Mouse (Mus musculus): ENCODE data around the gene Ebf1. TPM values are rescaled to one million over a fixed set of nuclear protein-coding genes. Genes with fewer than 3 reads are reported as not detected.

Ebf1 gene
- polyA plus RNA-seq, 1 experiment from 2014 or later, result 0.41 TPM

DNA sequence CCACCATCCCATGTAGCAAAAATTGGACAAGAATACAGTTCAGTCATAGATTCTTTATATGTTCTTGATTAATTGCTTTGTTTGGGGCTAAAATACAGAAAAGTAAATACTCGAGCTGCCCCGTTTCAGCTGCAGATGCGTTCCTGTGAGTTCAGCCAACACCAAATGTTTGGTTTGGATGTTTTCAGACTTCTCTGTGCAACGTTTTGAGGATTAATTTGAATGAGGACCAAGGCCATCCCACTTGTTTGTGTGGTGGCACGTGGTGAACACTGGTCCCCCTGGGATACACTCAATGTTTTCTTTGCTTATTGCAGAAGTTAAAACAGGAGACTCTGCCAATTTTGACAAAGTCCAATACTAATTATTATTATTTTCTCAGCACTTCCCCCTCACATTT, 289.3 kb downstream of the Ebf1 start:
- Histone ChIP-seq H3K36me3 (no peaks in the 10 kb centered on the region), H3K9ac (no peak overlapping the region), H3K4me1 (no peaks in the 10 kb centered on the region), H3K4me3 (no peak overlapping the region), H3K27ac (no peak overlapping the region), H3K9me3 (replicated peaks) (no peaks in the 10 kb centered on the region), H3K27me3 (replicated peaks) (no peaks in the 10 kb centered on the region), H3K4me2 (no peak overlapping the region)
- WGBS (ENCODE audit: insufficient replicate concordance), result 56% methylated on average over 5 of the region's 5 CpGs
- no peak for ATAC-seq

DNA sequence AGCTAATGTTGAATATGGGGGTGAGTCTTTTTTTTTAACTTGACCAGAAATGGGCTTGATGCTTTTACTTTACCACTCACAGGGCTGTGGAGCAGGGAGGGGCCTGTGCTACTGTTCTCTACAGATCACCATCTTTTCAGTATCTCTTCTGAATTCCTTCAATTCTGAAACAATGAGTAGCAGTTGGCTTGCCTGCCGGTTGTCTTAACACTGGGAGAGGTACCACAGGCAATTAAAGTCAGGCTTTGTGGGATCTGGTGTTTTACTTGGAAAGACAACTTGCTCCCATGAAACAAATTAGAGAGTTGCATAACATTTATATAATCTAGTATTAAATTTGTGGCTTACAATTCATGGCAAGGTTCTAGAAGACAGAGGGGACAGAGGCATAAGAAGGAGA, 294.6 kb downstream of the Ebf1 start:
- ATAC-seq, result no peak
- H3K9me3 ChIP-seq (replicated peaks), result no peaks in the 10 kb centered on the region
- H3K27me3 ChIP-seq (replicated peaks), result no peaks in the 10 kb centered on the region
- no peak overlapping the region for H3K4me3 ChIP-seq
- H3K36me3 ChIP-seq, result no peaks in the 10 kb centered on the region
- WGBS (ENCODE audit: insufficient replicate concordance), result 41% methylated on average over 1 of the region's 1 CpGs
- no peak overlapping the region for H3K9ac ChIP-seq
- H3K27ac ChIP-seq, result no peak overlapping the region
- no peaks in the 10 kb centered on the region for H3K4me1 ChIP-seq
- H3K4me2 ChIP-seq, result no peak overlapping the region

DNA sequence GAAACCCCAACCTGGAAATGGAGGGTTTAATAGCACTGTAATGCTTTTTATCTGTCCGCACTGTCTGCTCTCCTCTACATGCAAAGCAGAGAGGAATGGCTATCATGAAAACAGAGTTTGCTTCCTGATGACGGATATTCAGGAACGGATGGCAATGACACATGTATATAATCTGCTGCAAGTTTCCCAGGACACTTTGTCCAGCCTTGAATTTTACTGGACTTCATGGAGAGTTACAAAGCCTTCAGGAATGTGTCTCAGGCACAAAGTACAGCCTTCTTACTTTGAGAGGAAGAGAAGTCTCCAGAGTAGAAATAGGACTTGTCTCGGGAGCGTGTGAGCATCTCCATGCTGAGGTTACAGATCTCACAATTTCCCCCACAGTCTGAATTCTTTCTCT, 296.7 kb downstream of the Ebf1 start:
- no peak for ATAC-seq
- no peak overlapping the region for H3K4me3 ChIP-seq
- H3K27me3 ChIP-seq (replicated peaks), result no peaks in the 10 kb centered on the region
- no peak overlapping the region for H3K27ac ChIP-seq
- no peak overlapping the region for H3K9ac ChIP-seq
- no peaks in the 10 kb centered on the region for H3K36me3 ChIP-seq
- no peak overlapping the region for H3K4me2 ChIP-seq
- WGBS (ENCODE audit: insufficient replicate concordance), result 68% methylated on average over 5 of the region's 5 CpGs
- no peaks in the 10 kb centered on the region for H3K9me3 ChIP-seq (replicated peaks)
- no peaks in the 10 kb centered on the region for H3K4me1 ChIP-seq

DNA sequence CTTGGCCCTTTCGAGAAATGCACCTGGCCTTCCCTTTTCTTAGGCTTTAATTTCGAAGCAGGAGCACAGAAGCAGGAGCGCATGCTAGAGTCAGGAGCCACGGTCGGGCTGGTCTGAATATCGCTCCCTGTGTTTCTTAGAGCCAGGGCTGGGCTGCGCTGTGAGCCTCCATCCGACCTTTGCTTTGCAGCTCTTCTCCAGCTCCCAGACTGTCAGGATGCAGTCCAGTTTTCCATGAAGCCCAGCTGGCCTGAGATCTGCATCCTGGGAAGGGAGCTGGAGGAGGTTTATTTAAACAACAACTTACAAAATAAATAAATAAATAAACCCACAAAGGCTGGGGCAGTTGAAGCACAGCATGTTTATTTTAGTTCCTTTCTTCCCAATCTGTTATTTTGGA, 299.9 kb downstream of the Ebf1 start:
- no peaks in the 10 kb centered on the region for H3K9me3 ChIP-seq (replicated peaks)
- H3K4me3 ChIP-seq, result no peak overlapping the region
- no peaks in the 10 kb centered on the region for H3K36me3 ChIP-seq
- no peak overlapping the region for H3K27ac ChIP-seq
- 64% methylated on average over 8 of the region's 8 CpGs for WGBS (ENCODE audit: insufficient replicate concordance)
- no peak overlapping the region for H3K9ac ChIP-seq
- ATAC-seq, result no peak
- no peaks in the 10 kb centered on the region for H3K4me1 ChIP-seq
- no peak overlapping the region for H3K4me2 ChIP-seq
- H3K27me3 ChIP-seq (replicated peaks), result no peaks in the 10 kb centered on the region

DNA sequence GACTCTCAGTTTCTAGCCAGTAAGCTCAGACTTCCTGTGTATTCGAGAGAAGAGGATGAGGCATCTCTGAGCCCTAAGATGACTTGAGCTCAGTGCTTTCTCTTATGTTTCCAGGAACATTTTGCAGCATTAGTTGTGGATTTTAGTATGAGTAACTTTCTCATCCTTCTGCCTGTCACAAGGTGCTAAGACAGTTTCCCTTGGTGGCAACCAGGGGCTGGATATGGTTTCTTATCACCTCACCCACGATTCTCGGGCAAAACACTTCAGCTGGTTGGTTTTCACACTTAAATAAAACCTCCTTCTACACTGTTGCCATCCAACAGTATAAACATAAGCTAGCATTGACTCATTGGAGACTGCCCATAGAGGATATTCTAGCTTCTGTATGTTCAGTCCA, 306.0 kb downstream of the Ebf1 start:
- Histone ChIP-seq H3K9ac (no peak overlapping the region), H3K27ac (no peak overlapping the region), H3K4me1 (no peaks in the 10 kb centered on the region), H3K4me3 (no peak overlapping the region), H3K27me3 (replicated peaks) (no peaks in the 10 kb centered on the region), H3K4me2 (no peak overlapping the region), H3K36me3 (no peaks in the 10 kb centered on the region), H3K9me3 (replicated peaks) (no peaks in the 10 kb centered on the region)
- WGBS (ENCODE audit: insufficient replicate concordance), result 45% methylated on average over 3 of the region's 3 CpGs
- ATAC-seq, result no peak

DNA sequence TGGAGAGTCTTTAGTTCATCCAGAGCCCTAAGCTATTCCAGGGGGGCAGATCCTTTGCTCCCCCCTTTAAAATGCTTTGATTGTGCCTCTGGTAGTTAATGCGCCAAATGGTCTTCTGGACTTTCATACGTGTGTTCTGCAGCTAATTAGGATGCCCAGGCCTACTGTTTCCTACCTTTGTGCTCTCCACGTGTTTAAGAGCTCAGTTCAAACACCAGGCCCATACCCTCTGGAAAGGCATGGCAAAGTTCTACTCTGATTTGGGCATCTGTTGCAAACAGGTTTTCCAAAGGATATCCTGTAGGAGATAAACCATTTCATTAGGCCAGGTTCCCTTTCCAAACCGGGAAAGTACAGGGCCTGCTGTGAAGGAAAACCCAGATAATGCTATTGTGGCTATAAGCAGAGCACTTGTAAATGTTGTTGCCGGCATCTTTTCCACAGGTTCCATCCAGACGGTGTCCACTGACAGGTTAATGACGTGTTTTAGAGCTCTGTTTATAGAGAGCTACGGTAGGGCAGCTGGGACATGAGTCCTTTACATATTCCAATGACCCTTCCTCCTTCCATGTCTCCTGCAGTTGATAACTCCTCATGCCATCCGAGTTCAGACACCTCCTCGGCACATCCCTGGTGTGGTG, 306.9 kb downstream of the Ebf1 start:
- no peak overlapping the region for H3K9ac ChIP-seq
- no peak for ATAC-seq

DNA sequence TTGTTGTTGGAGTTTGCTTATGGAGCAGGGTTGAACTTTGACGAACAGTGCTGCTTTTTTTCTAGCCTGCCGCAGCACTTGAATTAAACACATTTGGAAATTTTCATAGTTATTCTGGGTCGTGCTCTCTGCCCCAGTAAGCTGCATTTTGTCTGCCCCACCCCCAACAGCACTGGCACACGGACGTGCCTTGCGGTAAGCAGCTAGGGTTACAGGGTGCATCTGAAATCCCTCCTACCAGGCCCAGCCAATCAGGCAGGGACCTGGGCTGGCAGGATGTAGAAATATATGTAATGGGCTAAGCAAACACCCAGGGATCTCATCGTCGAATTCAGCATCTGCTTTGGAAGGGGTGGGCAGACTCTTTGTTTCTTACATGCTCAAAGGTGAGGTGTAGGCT, 307.8 kb downstream of the Ebf1 start:
- Histone ChIP-seq H3K9me3 (replicated peaks) (no peaks in the 10 kb centered on the region), H3K36me3 (no peaks in the 10 kb centered on the region), H3K4me1 (no peaks in the 10 kb centered on the region), H3K4me3 (no peak overlapping the region), H3K9ac (no peak overlapping the region), H3K4me2 (no peak overlapping the region), H3K27ac (no peak overlapping the region), H3K27me3 (replicated peaks) (no peaks in the 10 kb centered on the region)
- WGBS (ENCODE audit: insufficient replicate concordance), result 46% methylated on average over 8 of the region's 8 CpGs
- no peak for ATAC-seq

More for the DNA sequence above, 306.9 kb downstream of the Ebf1 start:
- no peaks in the 10 kb centered on the region for H3K9me3 ChIP-seq (replicated peaks)
- no peak overlapping the region for H3K27ac ChIP-seq
- H3K36me3 ChIP-seq, result no peaks in the 10 kb centered on the region
- H3K4me2 ChIP-seq, result no peak overlapping the region
- H3K4me3 ChIP-seq, result no peak overlapping the region
- H3K27me3 ChIP-seq (replicated peaks), result no peaks in the 10 kb centered on the region
- no peaks in the 10 kb centered on the region for H3K4me1 ChIP-seq
- 61% methylated on average over 10 of the region's 10 CpGs for WGBS (ENCODE audit: insufficient replicate concordance)

DNA sequence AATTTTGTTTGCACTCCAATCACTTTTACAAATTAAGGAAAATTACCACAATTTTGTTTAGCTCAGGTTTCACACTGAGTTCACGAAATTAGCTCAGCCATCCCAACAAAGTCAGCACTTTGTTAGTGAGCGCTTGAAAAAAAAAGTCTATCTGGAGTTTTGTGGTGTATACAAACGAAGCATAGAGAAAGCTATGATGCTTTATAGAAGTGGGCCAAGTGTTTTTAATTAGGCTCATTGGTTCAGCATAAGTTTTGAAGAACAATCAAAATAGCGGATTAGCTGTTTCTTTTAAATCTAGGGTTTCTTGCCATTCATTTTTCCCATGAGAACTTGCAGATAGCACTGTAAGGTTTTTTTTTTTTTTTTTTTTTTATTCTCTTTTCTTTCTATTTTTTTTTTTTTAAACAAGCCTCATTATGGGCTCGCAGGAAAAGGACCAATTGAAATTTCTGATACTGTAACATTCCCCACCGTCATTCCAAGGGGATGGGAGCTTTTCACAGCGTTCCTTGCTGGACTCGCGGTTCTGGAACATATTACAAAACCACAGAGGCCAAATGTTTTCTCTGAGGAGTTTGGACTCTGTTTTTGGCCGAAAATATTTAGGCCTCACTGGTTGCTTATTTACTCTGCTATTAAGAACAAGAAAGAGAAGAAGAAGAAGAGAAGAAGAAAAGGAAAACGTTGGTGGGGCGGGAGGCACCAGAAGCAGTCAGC, 308.8 kb downstream of the Ebf1 start:
- H3K27me3 ChIP-seq (replicated peaks), result no peaks in the 10 kb centered on the region
- no peak for ATAC-seq
- no peak overlapping the region for H3K27ac ChIP-seq
- no peak overlapping the region for H3K9ac ChIP-seq
- no peaks in the 10 kb centered on the region for H3K36me3 ChIP-seq
- H3K9me3 ChIP-seq (replicated peaks), result no peaks in the 10 kb centered on the region
- no peaks in the 10 kb centered on the region for H3K4me1 ChIP-seq
- H3K4me3 ChIP-seq, result no peak overlapping the region
- WGBS (ENCODE audit: insufficient replicate concordance), result 73% methylated on average over 12 of the region's 12 CpGs
- no peak overlapping the region for H3K4me2 ChIP-seq

DNA sequence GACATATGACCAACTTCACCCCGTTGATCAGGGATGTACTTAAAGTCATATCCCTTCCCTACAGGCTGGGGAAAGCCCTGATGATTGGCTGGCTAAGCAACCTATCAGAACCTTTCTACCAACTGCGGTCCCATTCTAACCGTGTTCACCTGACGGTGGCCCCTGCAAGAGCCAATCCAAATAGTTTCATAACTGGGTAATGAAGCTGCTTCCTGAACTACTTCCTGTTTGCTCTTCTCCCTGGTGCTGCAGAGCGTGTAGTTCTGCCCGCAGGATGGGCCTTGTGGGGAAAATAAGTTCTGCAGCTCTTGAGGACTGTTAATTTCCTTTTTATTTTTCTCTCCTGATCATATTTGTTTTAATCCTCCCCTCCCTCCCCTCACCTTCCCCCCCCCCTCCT, 311.3 kb downstream of the Ebf1 start:
- Histone ChIP-seq H3K27me3 (replicated peaks) (no peaks in the 10 kb centered on the region), H3K4me1 (no peaks in the 10 kb centered on the region), H3K36me3 (no peaks in the 10 kb centered on the region), H3K9me3 (replicated peaks) (no peaks in the 10 kb centered on the region), H3K27ac (no peak overlapping the region), H3K9ac (no peak overlapping the region), H3K4me2 (no peak overlapping the region), H3K4me3 (no peak overlapping the region)
- no peak for ATAC-seq
- 60% methylated on average over 6 of the region's 6 CpGs for WGBS (ENCODE audit: insufficient replicate concordance)

DNA sequence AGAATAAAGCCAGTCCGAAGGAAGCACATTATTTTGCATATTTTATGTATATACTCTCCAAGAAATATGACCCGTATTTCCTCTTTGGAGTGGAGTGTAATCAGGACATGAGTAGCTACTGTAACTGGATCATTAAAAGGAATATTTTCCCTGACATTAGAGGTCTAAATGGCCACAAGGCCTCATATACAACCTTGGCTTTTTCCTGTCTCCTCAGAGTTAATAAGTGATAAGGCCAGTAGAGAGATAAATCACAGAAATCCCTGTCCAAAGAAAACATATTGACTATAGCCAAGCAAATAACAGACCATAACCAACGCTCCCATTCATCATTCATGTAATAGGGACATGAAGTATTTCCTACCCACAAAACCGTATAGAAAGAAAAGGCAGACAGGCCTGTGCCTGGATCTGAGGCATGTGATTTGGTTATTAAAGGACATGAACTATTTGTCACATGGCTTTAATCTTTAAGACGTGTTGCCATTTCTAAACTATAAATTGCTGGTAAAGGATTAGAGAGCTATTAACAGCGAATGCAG, 315.9 kb downstream of the Ebf1 start:
- WGBS (ENCODE audit: insufficient replicate concordance), result 60% methylated on average over 6 of the region's 6 CpGs
- no peaks in the 10 kb centered on the region for H3K4me1 ChIP-seq
- H3K9ac ChIP-seq, result no peak overlapping the region
- no peak overlapping the region for H3K27ac ChIP-seq
- no peak overlapping the region for H3K4me2 ChIP-seq
- H3K27me3 ChIP-seq (replicated peaks), result no peaks in the 10 kb centered on the region
- no peaks in the 10 kb centered on the region for H3K9me3 ChIP-seq (replicated peaks)
- H3K36me3 ChIP-seq, result no peaks in the 10 kb centered on the region
- no peak for ATAC-seq
- H3K4me3 ChIP-seq, result no peak overlapping the region

DNA sequence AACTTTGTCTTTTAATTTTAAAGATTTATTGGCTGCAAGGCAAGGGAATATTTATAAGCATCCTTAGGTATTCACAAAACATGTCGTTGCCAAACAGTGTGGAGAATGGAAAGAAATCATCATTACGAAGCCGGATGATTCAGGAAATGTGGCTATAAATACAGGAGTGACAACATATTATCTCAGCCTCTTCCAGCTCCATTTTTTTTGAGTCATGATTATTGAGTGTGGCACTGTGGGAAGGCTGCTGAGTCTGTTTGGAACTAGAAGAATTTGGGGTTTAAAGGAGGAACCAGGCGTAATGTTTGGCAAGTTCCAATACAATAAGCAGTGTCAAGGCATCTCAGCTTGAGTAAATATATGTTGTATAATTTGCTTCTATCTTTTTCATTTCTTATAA, 326.7 kb downstream of the Ebf1 start:
- no peaks in the 10 kb centered on the region for H3K4me1 ChIP-seq
- H3K9ac ChIP-seq, result no peak overlapping the region
- H3K27ac ChIP-seq, result no peak overlapping the region
- no peaks in the 10 kb centered on the region for H3K27me3 ChIP-seq (replicated peaks)
- no peaks in the 10 kb centered on the region for H3K9me3 ChIP-seq (replicated peaks)
- H3K4me2 ChIP-seq, result no peak overlapping the region
- 81% methylated on average over 4 of the region's 4 CpGs for WGBS (ENCODE audit: insufficient replicate concordance)
- H3K4me3 ChIP-seq, result no peak overlapping the region
- ATAC-seq, result no peak
- H3K36me3 ChIP-seq, result no peaks in the 10 kb centered on the region

DNA sequence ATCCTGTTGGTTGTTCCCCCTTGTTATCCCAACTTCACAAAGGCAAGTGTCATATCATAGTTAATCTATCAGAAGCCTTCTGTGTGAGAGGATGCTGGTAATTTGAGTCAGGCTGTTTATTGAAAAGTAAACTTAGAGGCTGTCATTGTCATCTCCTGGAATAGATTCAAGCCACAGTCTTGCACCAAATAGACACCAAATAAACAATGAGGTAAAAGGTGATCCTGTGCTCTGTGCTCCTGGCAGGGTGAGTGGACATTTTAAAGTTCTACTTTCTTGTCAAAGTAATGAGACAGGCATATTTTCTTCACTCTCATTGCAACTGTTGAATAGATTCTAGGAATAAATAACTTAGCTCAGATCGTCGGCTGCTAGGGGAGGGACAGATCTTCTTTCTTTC, 327.3 kb downstream of the Ebf1 start:
- ATAC-seq, result no peak
- no peaks in the 10 kb centered on the region for H3K4me1 ChIP-seq

More for the DNA sequence above, 327.3 kb downstream of the Ebf1 start:
- H3K9ac ChIP-seq, result no peak overlapping the region
- no peak overlapping the region for H3K27ac ChIP-seq
- no peak overlapping the region for H3K4me2 ChIP-seq
- WGBS (ENCODE audit: insufficient replicate concordance), result 78% methylated on average over 2 of the region's 2 CpGs
- no peaks in the 10 kb centered on the region for H3K27me3 ChIP-seq (replicated peaks)
- no peaks in the 10 kb centered on the region for H3K9me3 ChIP-seq (replicated peaks)
- H3K4me3 ChIP-seq, result no peak overlapping the region
- H3K36me3 ChIP-seq, result no peaks in the 10 kb centered on the region

Measured in liver, embryonic 12.5 days (tissue).